In genomic region chr2:71616526-71616925, GRCm38 (mm10) we compare ENCODE assay signal across 21 mouse cellular contexts.
DNase-seq lines count a peak whose midpoint lies in the region; ATAC-seq and TF ChIP-seq lines count a peak whose summit lies in the region.
"Had no signal": no experiment of that assay in that cellular context is flagged by ENCODE, and none has a peak within 500 bp of the region (broad histone marks: within the 10 kb centered on the region; RNA-seq: fewer than 3 reads in every experiment).

No protein-coding gene starts in this region.

- TF ChIP-seq EP300 in heart, adult 2 months (IDR thresholded peaks at IDR 0.05; ENCODE audit: insufficient read depth, low read depth, low read length) = no peak

- no peak overlapping the region for H3K9ac ChIP-seq in heart, adult 2 months (ENCODE audit: low read depth, low read length)
- no peak overlapping the region for H3K9ac ChIP-seq in heart, embryonic 11.5 days (ENCODE audit: low read depth, low read length)
- H3K9ac ChIP-seq: heart, embryonic 13.5 days; limb, embryonic 12.5 days; liver, embryonic 12.5 days; lung, embryonic 15.5 days had no signal

- H3K36me3 ChIP-seq in heart, adult 2 months (ENCODE audit: control insufficient read depth, insufficient read depth, low read length) = no peaks in the 10 kb centered on the region
- no peaks in the 10 kb centered on the region for H3K36me3 ChIP-seq in heart, embryonic 11.5 days (ENCODE audit: control insufficient read depth, insufficient read depth, low read length)
- H3K36me3 ChIP-seq: embryonic facial prominence, embryonic 10.5 days; heart, embryonic 13.5 days; limb, embryonic 12.5 days; liver, embryonic 12.5 days; lung, embryonic 15.5 days had no signal

- TF ChIP-seq CTCF in heart, adult 2 months (IDR thresholded peaks at IDR 0.05) = peak; percentile 64
- TF ChIP-seq CTCF in layer of hippocampus, adult 2 months (conservative IDR thresholded peaks at IDR 0.05) = peak; percentile 56

- H3K4me2 ChIP-seq in heart, embryonic 11.5 days = no peak overlapping the region
- H3K4me2 ChIP-seq: heart, embryonic 13.5 days; limb, embryonic 12.5 days; liver, embryonic 12.5 days; lung, embryonic 15.5 days had no signal

- DNase-seq in heart, adult 2 months = no peak
- no peak for DNase-seq in layer of hippocampus, adult 2 months (ENCODE audit: low spot score in 2 of 2)
- no peak for DNase-seq in layer of hippocampus, adult 9-10 months (ENCODE audit: low spot score)
- DNase-seq in thymus, postnatal 14 days = peak; percentile 12
- DNase-seq in thymus, postnatal 0 days (ENCODE audit: low spot score) = no peak
- no peak for DNase-seq in cerebellum, adult 9-10 months
- DNase-seq: adrenal gland, postnatal 25 days; cerebellum, adult 8-10 months; kidney, adult 18-20 months; thymus, postnatal 4 days had no signal

- H3K27ac ChIP-seq in heart, adult 2 months = no peak overlapping the region
- no peak overlapping the region for H3K27ac ChIP-seq in heart, embryonic 11.5 days (ENCODE audit: low read depth, low read length)
- no peak overlapping the region for H3K27ac ChIP-seq in layer of hippocampus, adult 2 months
- H3K27ac ChIP-seq: embryonic facial prominence, embryonic 10.5 days; heart, embryonic 13.5 days; limb, embryonic 12.5 days; liver, embryonic 12.5 days; lung, embryonic 15.5 days; macrophage had no signal

- 85% methylated on average over 5 of the region's 5 CpGs for WGBS in heart, adult 2 months
- 83% methylated on average over 5 of the region's 5 CpGs for WGBS in heart, embryonic 11.5 days (ENCODE audit: insufficient replicate concordance)

- ATAC-seq in heart, embryonic 11.5 days (replicated peaks; ENCODE audit: insufficient number of reproducible peaks, low FRiP score, low TSS enrichment) = no peak
- no peak for ATAC-seq in inflammation-experienced regulatory T-cells, adult 6 months
- ATAC-seq: forebrain, embryonic 16.5 days; hindbrain, embryonic 16.5 days; liver, embryonic 12.5 days; midbrain, embryonic 16.5 days had no signal

- H3K27me3 ChIP-seq in heart, adult 2 months (ENCODE audit: control insufficient read depth, insufficient read depth, low read length) = no peaks in the 10 kb centered on the region
- no peaks in the 10 kb centered on the region for H3K27me3 ChIP-seq in heart, embryonic 11.5 days (ENCODE audit: control insufficient read depth, insufficient read depth, low read length)
- H3K27me3 ChIP-seq: heart, embryonic 13.5 days; limb, embryonic 12.5 days; liver, embryonic 12.5 days; lung, embryonic 15.5 days had no signal

- no peaks in the 10 kb centered on the region for H3K4me1 ChIP-seq in heart, adult 2 months (ENCODE audit: control insufficient read depth, insufficient read depth, low read length)
- no peaks in the 10 kb centered on the region for H3K4me1 ChIP-seq in heart, embryonic 11.5 days (ENCODE audit: control insufficient read depth, insufficient read depth, low read length)
- H3K4me1 ChIP-seq: heart, embryonic 13.5 days; liver, embryonic 12.5 days; lung, embryonic 15.5 days had no signal

- H3K4me3 ChIP-seq in heart, adult 2 months = no peak overlapping the region
- H3K4me3 ChIP-seq in heart, embryonic 11.5 days (ENCODE audit: low read depth, low read length) = no peak overlapping the region
- H3K4me3 ChIP-seq in layer of hippocampus, adult 2 months = no peak overlapping the region
- H3K4me3 ChIP-seq: embryonic facial prominence, embryonic 10.5 days; heart, embryonic 13.5 days; limb, embryonic 12.5 days; liver, embryonic 12.5 days; lung, embryonic 15.5 days had no signal

- TF ChIP-seq POLR2A in heart, adult 2 months (IDR thresholded peaks at IDR 0.05; ENCODE audit: insufficient read depth, low read depth, low read length) = no peak

- no peaks in the 10 kb centered on the region for H3K79me2 ChIP-seq in heart, adult 2 months (replicated peaks; ENCODE audit: control insufficient read depth, insufficient read depth, low read length)

- intact Hi-C loops in heart, adult 2 months (cut with DNase I) = loop anchor here (1.0 kb wide), 1 partner anchor 196 kb away; no protein-coding TSS in a partner anchor

- H3K9me3 ChIP-seq in heart, embryonic 11.5 days (replicated peaks; ENCODE audit: control insufficient read depth, low read length) = no peaks in the 10 kb centered on the region
- H3K9me3 ChIP-seq: embryonic facial prominence, embryonic 10.5 days; heart, embryonic 13.5 days; limb, embryonic 12.5 days; liver, embryonic 12.5 days; lung, embryonic 15.5 days had no signal
